Mouse (Mus musculus) cerebellum, adult 2 months (tissue): ENCODE results near the gene Psmd7. TPM values are rescaled to one million over a fixed set of nuclear protein-coding genes. Genes with fewer than 3 reads are reported as not detected.

Experiments
- DNase-seq, 2 experiments: peaks; one replicate each; pipeline ENCODE4 v3.0.0; 2021
- H3K27ac ChIP-seq: fragments of 200-500 bp; 2 replicates; pipeline ENCODE4 v1.5.1; 2012; ENCODE audit warnings: low read length, control low read depth, inconsistent platforms; ENCODE audit not compliant: insufficient read depth
- H3K27me3 ChIP-seq: fragments of 200-500 bp; 2 replicates; pipeline ENCODE4 v1.6.1; 2012; ENCODE audit warnings: inconsistent platforms, mild to moderate bottlenecking, low read length, moderate library complexity; ENCODE audit not compliant: control insufficient read depth, insufficient read depth
- H3K4me1 ChIP-seq: fragments of 200-500 bp; 2 replicates; pipeline ENCODE4 v1.6.1; 2011; ENCODE audit warnings: low read length; ENCODE audit not compliant: control insufficient read depth, insufficient read depth
- H3K4me3 ChIP-seq: fragments of 200-500 bp; replicated peaks from 2 replicates; pipeline ENCODE3; 2011; ENCODE audit warnings: mild to moderate bottlenecking, low read depth, low read length, control low read depth; ENCODE audit not compliant: insufficient read depth
- CTCF ChIP-seq: fragments of 200-500 bp; IDR thresholded peaks from 2 replicates; pipeline ENCODE4 v1.5.1; 2011; ENCODE audit warnings: low read depth, mild to moderate bottlenecking, control low read depth, low read length, moderate library complexity, borderline replicate concordance; ENCODE audit not compliant: insufficient read depth
- POLR2A ChIP-seq: fragments of 200-500 bp; IDR thresholded peaks from 2 replicates; pipeline ENCODE4 v1.6.1; 2011; ENCODE audit warnings: low read length, control low read depth, borderline replicate concordance; ENCODE audit not compliant: insufficient read depth
- WGBS: fragments of 180-500 bp; shearing (Covaris S2); methylation state at CpG from one replicate; pipeline ENCODE4 v1.1.7; 2018; 5-methylcytosine and 5-hydroxymethylcytosine counted together
- polyA plus RNA-seq: library from polyadenylated mRNA; depleted of rRNA; stranded (reverse); fragments of >200 nt; gene quantifications from 2 replicates; pipeline ENCODE4 v1.2.3, GENCODE M21; 2012

Psmd7 gene
- polyA plus RNA-seq, 1 experiment: 116 TPM

GRCm38 (mm10) chr8:107555231-107555630 lies 33.0 kb downstream of the Psmd7 start:
- no peak overlapping the region for H3K27ac ChIP-seq
- H3K4me1 ChIP-seq: no peaks in the 10 kb centered on the region
- 95% methylated on average over 10 of the region's 10 CpGs for WGBS
- DNase-seq: no peak
- no peaks in the 10 kb centered on the region for H3K27me3 ChIP-seq
- no peak overlapping the region for H3K4me3 ChIP-seq
- TF ChIP-seq POLR2A: no peak
- TF ChIP-seq CTCF: no peak

DNA sequence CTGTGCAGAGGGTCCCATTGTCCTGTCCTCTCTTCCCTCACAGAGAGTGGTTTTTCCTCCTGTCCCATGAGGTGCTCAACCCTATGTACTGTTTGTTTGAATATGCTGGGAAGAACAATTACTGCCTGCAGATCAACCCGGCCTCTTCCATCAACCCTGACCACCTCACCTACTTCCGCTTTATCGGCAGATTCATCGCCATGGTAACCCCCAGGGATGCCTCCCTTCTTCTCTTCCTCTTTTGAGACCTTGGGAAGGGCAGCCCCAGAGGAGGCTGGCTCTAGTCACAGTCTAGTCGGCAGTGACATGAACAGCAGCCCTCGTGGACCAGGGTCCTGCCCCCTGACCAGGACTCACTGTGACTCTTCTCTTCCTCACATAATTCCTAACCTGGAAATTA lies 36.0 kb downstream of the Psmd7 start:
- Histone ChIP-seq H3K27me3 (no peaks in the 10 kb centered on the region), H3K4me1 (no peaks in the 10 kb centered on the region), H3K4me3 (no peak overlapping the region), H3K27ac (no peak overlapping the region)
- TF ChIP-seq CTCF: no peak
- no peak for TF ChIP-seq POLR2A
- no peak for DNase-seq
- 38% methylated on average over 6 of the region's 6 CpGs for WGBS

- peaks cover 9% of the 10 kb centered on the region; the same call in 1 of the 2 replicates for H3K4me1 ChIP-seq
- DNase-seq: no peak
- H3K4me3 ChIP-seq: no peak overlapping the region
- H3K27me3 ChIP-seq: no peaks in the 10 kb centered on the region
- 91% methylated on average over 8 of the region's 8 CpGs for WGBS
- H3K27ac ChIP-seq: no peak overlapping the region
- TF ChIP-seq POLR2A (no peak), CTCF (no peak)
Measured at GRCm38 (mm10) chr8:107546817-107547216, 41.4 kb downstream of the Psmd7 start.

- Histone ChIP-seq H3K4me3 (no peak overlapping the region), H3K4me1 (peaks cover 9% of the 10 kb centered on the region; the same call in 1 of the 2 replicates), H3K27ac (no peak overlapping the region), H3K27me3 (no peaks in the 10 kb centered on the region)
- WGBS: 20% methylated on average over 4 of the region's 4 CpGs
- TF ChIP-seq CTCF (no peak), POLR2A (no peak)
- peak in 1 of 2 experiments; percentile 9 for DNase-seq
Measured at GRCm38 (mm10) chr8:107546154-107546553, 42.1 kb downstream of the Psmd7 start.

DNA sequence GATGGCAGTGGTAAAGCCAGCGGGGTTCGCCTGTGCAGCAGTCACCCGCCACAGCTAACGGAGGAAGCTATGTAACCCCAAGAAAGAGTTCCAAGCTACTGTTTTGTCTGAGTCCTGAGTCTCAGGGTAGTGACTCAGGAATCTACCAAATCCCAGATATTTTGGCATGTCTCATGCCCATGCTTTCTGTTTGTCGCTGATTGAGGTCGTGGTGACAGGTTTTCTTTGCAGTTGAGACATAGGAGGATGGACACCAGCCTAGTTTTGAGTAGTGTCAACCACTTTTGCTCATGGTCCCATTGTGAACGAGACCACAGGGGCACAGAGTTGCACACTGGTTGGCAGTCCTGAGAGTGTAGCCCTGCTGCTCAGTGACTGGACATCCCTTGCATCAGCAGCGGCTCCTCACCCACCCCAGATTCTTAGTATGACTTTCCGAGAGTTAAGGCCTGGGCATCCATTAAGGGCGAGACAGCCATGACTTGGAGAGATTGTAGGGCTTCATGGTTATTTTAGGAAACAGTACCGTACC lies 42.6 kb downstream of the Psmd7 start:
- no peak for DNase-seq
- H3K4me3 ChIP-seq: no peak overlapping the region
- no peaks in the 10 kb centered on the region for H3K27me3 ChIP-seq
- H3K4me1 ChIP-seq: peaks cover 9% of the 10 kb centered on the region; the same call in 1 of the 2 replicates
- no peak overlapping the region for H3K27ac ChIP-seq
- 68% methylated on average over 11 of the region's 11 CpGs for WGBS
- TF ChIP-seq POLR2A (no peak), CTCF (no peak)

DNA sequence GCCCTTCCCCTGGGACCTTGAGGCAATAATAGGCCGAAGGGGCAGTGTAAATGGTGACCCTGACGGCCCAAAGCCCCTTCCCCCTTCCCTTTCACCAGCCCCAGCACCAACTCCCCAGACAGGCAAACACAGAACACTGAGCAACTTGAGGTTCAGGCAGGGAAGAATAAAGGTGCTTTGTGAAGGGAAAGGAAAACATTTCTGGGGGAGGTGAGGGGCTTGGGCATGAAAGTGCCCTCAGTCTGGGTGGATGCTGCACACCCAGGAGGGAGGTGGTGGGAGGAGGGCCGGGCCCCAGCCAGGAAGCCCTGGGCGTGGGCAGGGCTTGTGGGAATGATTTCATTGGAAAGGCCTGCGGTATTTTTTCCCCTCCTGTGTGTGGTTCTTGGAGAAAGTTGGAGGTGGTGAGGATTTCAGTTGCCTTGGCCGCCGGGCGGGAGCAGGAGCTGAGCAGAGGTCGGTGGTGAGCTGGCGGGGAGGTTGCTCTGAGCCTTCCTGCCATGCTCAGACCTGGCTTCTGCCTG lies 43.6 kb downstream of the Psmd7 start:
- H3K4me1 ChIP-seq: peaks cover 9% of the 10 kb centered on the region; the same call in 1 of the 2 replicates
- no peak overlapping the region for H3K4me3 ChIP-seq
- WGBS: 79% methylated on average over 10 of the region's 10 CpGs
- DNase-seq: no peak
- H3K27me3 ChIP-seq: no peaks in the 10 kb centered on the region
- no peak overlapping the region for H3K27ac ChIP-seq
- TF ChIP-seq POLR2A: no peak
- no peak for TF ChIP-seq CTCF

DNA sequence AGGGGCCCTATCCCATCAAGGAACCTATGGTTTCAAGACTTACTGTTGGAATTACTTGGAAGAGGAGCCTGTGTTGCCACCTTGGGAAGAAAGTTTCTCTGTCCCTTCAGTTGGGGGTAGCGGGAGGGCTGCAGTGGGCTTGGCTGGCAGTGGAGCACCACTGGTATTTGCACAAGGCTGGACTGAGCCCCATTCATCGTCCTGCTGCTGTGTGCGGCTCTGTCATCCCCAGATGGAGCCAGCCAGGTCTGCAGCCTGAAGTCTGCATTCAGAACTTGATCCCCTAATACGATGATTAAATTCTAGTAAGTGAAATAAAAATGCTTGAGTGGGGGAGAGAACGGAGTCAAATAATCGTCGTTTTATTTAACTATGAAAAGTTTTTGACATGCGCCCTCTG lies 44.1 kb downstream of the Psmd7 start:
- no peak overlapping the region for H3K27ac ChIP-seq
- peaks cover 9% of the 10 kb centered on the region; the same call in 1 of the 2 replicates for H3K4me1 ChIP-seq
- WGBS: 90% methylated on average over 8 of the region's 8 CpGs
- TF ChIP-seq CTCF (no peak), POLR2A (no peak)
- DNase-seq: no peak
- no peak overlapping the region for H3K4me3 ChIP-seq
- H3K27me3 ChIP-seq: no peaks in the 10 kb centered on the region

DNA sequence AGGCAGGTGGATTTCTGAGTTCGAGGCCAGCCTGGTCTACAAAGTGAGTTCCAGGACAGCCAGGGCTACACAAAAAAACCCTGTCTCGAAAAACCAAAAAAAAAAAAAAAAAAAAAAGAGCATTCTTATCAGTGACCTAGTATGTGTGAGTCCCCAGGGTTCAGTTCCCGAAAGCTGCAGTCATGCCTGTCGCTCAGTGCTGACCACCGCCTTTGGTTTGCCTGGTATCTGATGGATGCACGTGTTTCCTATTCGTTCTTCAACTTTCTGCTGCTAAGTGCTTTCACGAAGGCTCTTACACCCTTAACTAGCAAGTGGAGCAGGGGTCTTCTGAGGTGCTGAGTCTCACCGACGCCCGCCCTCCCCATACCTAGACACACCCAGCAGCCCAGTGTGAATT lies 44.5 kb downstream of the Psmd7 start:
- H3K4me3 ChIP-seq: no peak overlapping the region
- no peak overlapping the region for H3K27ac ChIP-seq
- no peak for DNase-seq
- 96% methylated on average over 11 of the region's 11 CpGs for WGBS
- TF ChIP-seq POLR2A (no peak), CTCF (no peak)
- no peaks in the 10 kb centered on the region for H3K27me3 ChIP-seq
- peaks cover 9% of the 10 kb centered on the region; the same call in 1 of the 2 replicates for H3K4me1 ChIP-seq
